Mouse (Mus musculus): Measurements from ENCODE around the gene Bsnd. TPM values are rescaled to one million over a fixed set of nuclear protein-coding genes. Genes with fewer than 3 reads are reported as not detected.

The Bsnd gene
- polyA plus RNA-seq, 1 experiment = not detected

GRCm38 (mm10) chr4:106496833-106497232 lies 4.8 kb upstream of the Bsnd start:
- Histone ChIP-seq H3K4me1 (ENCODE audit: control insufficient read depth) (no peaks in the 10 kb centered on the region), H3K4me3 (replicated peaks) (no peak overlapping the region), H3K36me3 (ENCODE audit: control insufficient read depth) (no peaks in the 10 kb centered on the region), H3K9me3 (ENCODE audit: control insufficient read depth, low read length) (no peaks in the 10 kb centered on the region), H3K27me3 (ENCODE audit: control insufficient read depth) (no peaks in the 10 kb centered on the region)
- TF ChIP-seq TAL1 (IDR thresholded peaks at IDR 0.05; ENCODE audit: low read length) (no peak), GATA1 (IDR thresholded peaks at IDR 0.05; ENCODE audit: low read length) (no peak)

GRCm38 (mm10) chr4:106493639-106494038 lies 1.6 kb upstream of the Bsnd start:
- no peaks in the 10 kb centered on the region for H3K27me3 ChIP-seq (ENCODE audit: control insufficient read depth)
- H3K4me3 ChIP-seq (replicated peaks) = no peak overlapping the region
- no peaks in the 10 kb centered on the region for H3K4me1 ChIP-seq (ENCODE audit: control insufficient read depth)
- no peaks in the 10 kb centered on the region for H3K9me3 ChIP-seq (ENCODE audit: control insufficient read depth, low read length)
- no peak for TF ChIP-seq TAL1 (IDR thresholded peaks at IDR 0.05; ENCODE audit: low read length)
- TF ChIP-seq GATA1 (IDR thresholded peaks at IDR 0.05; ENCODE audit: low read length) = no peak
- no peaks in the 10 kb centered on the region for H3K36me3 ChIP-seq (ENCODE audit: control insufficient read depth)

GRCm38 (mm10) chr4:106490620-106491019 lies 1.5 kb downstream of the Bsnd start:
- Histone ChIP-seq H3K4me3 (replicated peaks) (no peak overlapping the region), H3K27me3 (ENCODE audit: control insufficient read depth) (no peaks in the 10 kb centered on the region), H3K36me3 (ENCODE audit: control insufficient read depth) (no peaks in the 10 kb centered on the region), H3K4me1 (ENCODE audit: control insufficient read depth) (no peaks in the 10 kb centered on the region), H3K9me3 (ENCODE audit: control insufficient read depth, low read length) (no peaks in the 10 kb centered on the region)
- no peak for TF ChIP-seq GATA1 (IDR thresholded peaks at IDR 0.05; ENCODE audit: low read length)
- no peak for TF ChIP-seq TAL1 (IDR thresholded peaks at IDR 0.05; ENCODE audit: low read length)

GRCm38 (mm10) chr4:106483831-106484230 lies 8.3 kb downstream of the Bsnd start:
- Histone ChIP-seq H3K27me3 (ENCODE audit: control insufficient read depth) (peaks cover 10% of the 10 kb centered on the region), H3K9me3 (ENCODE audit: control insufficient read depth, low read length) (no peaks in the 10 kb centered on the region), H3K4me3 (replicated peaks) (no peak overlapping the region), H3K4me1 (ENCODE audit: control insufficient read depth) (no peaks in the 10 kb centered on the region), H3K36me3 (ENCODE audit: control insufficient read depth) (no peaks in the 10 kb centered on the region)
- TF ChIP-seq GATA1 (IDR thresholded peaks at IDR 0.05; ENCODE audit: low read length) (no peak), TAL1 (IDR thresholded peaks at IDR 0.05; ENCODE audit: low read length) (no peak)

GRCm38 (mm10) chr4:106483215-106483727 lies 8.8 kb downstream of the Bsnd start:
- Histone ChIP-seq H3K4me3 (replicated peaks) (no peak overlapping the region), H3K36me3 (ENCODE audit: control insufficient read depth) (no peaks in the 10 kb centered on the region), H3K4me1 (ENCODE audit: control insufficient read depth) (no peaks in the 10 kb centered on the region), H3K27me3 (ENCODE audit: control insufficient read depth) (peaks cover 10% of the 10 kb centered on the region), H3K9me3 (ENCODE audit: control insufficient read depth, low read length) (no peaks in the 10 kb centered on the region)
- TF ChIP-seq TAL1 (IDR thresholded peaks at IDR 0.05; ENCODE audit: low read length) = no peak

GRCm38 (mm10) chr4:106480545-106480944 lies 11.5 kb downstream of the Bsnd start:
- Histone ChIP-seq H3K4me3 (replicated peaks) (no peak overlapping the region), H3K4me1 (ENCODE audit: control insufficient read depth) (no peaks in the 10 kb centered on the region)
- TF ChIP-seq TAL1 (IDR thresholded peaks at IDR 0.05; ENCODE audit: low read length) (no peak), GATA1 (IDR thresholded peaks at IDR 0.05; ENCODE audit: low read length) (no peak)

DNA sequence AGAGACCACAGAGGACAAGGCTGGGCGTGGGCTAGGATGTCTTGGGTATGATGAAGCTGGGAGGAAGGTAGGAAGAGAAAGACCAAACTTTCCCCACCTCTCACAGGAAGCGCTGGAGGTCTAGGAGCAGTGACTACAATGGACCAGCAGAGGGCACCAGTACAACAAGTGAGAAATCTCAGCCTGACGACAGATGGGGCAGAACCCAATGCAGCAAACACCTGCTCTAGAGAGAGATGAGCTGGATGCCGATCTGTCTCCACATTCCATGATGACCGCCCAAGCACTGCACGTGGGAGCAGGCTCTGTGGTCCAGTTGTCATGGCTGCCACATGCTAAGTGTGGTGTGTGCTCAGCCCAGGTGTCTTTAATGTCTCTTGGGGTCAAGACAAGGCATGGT lies 17.8 kb downstream of the Bsnd start:
- TF ChIP-seq TAL1 (IDR thresholded peaks at IDR 0.05; ENCODE audit: low read length) (no peak), GATA1 (IDR thresholded peaks at IDR 0.05; ENCODE audit: low read length) (no peak)
- Histone ChIP-seq H3K4me3 (replicated peaks) (no peak overlapping the region), H3K27me3 (ENCODE audit: control insufficient read depth) (no peaks in the 10 kb centered on the region), H3K4me1 (ENCODE audit: control insufficient read depth) (no peaks in the 10 kb centered on the region), H3K36me3 (ENCODE audit: control insufficient read depth) (no peaks in the 10 kb centered on the region), H3K9me3 (ENCODE audit: control insufficient read depth, low read length) (no peaks in the 10 kb centered on the region)

More at GRCm38 (mm10) chr4:106480545-106480944, 11.5 kb downstream of the Bsnd start:
- H3K27me3 ChIP-seq (ENCODE audit: control insufficient read depth) = peaks cover 10% of the 10 kb centered on the region
- H3K36me3 ChIP-seq (ENCODE audit: control insufficient read depth) = no peaks in the 10 kb centered on the region
- H3K9me3 ChIP-seq (ENCODE audit: control insufficient read depth, low read length) = no peaks in the 10 kb centered on the region

DNA sequence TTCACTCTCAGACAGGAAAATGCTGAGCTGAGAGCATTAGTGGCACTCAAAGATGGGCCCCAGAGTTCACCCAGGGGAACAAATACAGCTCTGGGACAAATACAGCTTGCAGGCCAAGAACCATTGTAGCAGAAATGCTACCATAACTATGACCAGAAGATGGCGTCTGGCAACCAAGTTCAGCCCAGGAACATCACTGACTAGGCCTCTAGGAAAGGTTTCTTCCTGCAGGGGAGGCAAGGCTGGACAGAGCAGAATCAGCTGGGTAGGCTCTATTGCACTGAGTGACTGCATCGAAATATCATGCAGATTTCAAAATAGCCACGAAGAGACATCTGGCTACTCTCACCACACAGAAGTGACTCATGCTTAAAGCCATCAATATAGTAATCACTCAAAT lies 19.7 kb downstream of the Bsnd start:
- TF ChIP-seq GATA1 (IDR thresholded peaks at IDR 0.05; ENCODE audit: low read length) (no peak), TAL1 (IDR thresholded peaks at IDR 0.05; ENCODE audit: low read length) (no peak)
- Histone ChIP-seq H3K4me3 (replicated peaks) (no peak overlapping the region), H3K36me3 (ENCODE audit: control insufficient read depth) (peaks cover 2% of the 10 kb centered on the region; the same call in 1 of the 2 replicates), H3K4me1 (ENCODE audit: control insufficient read depth) (no peaks in the 10 kb centered on the region), H3K9me3 (ENCODE audit: control insufficient read depth, low read length) (no peaks in the 10 kb centered on the region), H3K27me3 (ENCODE audit: control insufficient read depth) (no peaks in the 10 kb centered on the region)

- no peak overlapping the region for H3K4me3 ChIP-seq (replicated peaks)
- peaks cover 2% of the 10 kb centered on the region; the same call in 1 of the 2 replicates for H3K36me3 ChIP-seq (ENCODE audit: control insufficient read depth)
- H3K9me3 ChIP-seq (ENCODE audit: control insufficient read depth, low read length) = no peaks in the 10 kb centered on the region
- TF ChIP-seq GATA1 (IDR thresholded peaks at IDR 0.05; ENCODE audit: low read length) (no peak), TAL1 (IDR thresholded peaks at IDR 0.05; ENCODE audit: low read length) (no peak)
- H3K27me3 ChIP-seq (ENCODE audit: control insufficient read depth) = no peaks in the 10 kb centered on the region
- H3K4me1 ChIP-seq (ENCODE audit: control insufficient read depth) = no peaks in the 10 kb centered on the region
These were observed 21.2 kb downstream of the Bsnd start for GRCm38 (mm10) chr4:106470921-106471320.
